Mouse (Mus musculus) bone marrow, adult 2 months (tissue): ENCODE results near the gene Sdccag8.

Experiments used
- CTCF ChIP-seq: fragments of 200-500 bp; IDR thresholded peaks from 2 replicates; pipeline ENCODE4 v1.5.1; 2011; ENCODE audit warnings: low read length, control low read depth; ENCODE audit not compliant: control insufficient read depth, insufficient read depth
- POLR2A ChIP-seq: fragments of 200-500 bp; IDR thresholded peaks from 2 replicates; pipeline ENCODE4 v1.6.1; 2011; ENCODE audit warnings: low read depth, mild to moderate bottlenecking, control low read depth, low read length, borderline replicate concordance; ENCODE audit not compliant: control insufficient read depth

DNA sequence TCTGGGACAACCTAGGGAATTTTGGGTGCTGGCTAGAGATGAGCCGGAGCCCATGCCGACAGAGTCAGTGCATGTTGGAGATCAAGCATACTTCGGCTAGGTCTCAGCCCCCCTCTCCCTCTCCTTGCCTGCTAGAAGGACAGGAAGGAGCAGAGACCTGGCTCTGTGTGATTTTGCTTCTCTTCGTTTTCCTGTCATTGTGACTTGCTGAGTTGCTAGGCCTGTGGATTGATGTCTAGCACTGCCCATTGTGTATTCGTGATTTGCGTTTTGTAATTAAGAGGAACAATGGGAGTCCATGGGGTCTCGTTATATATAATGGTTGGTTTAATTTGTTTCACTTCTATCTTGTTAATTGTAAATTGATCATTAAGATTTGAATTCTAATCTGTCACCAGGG, 137.4 kb downstream of the Sdccag8 start:
- no peak for TF ChIP-seq CTCF
- no peak for TF ChIP-seq POLR2A
